Mouse (Mus musculus) C2C12 (cell line): Measurements from ENCODE around the gene Slc1a5.

ENCODE experiments used
- CEBPB ChIP-seq: IDR thresholded peaks from one replicate; pipeline ENCODE4 v1.6.1; 2011; ENCODE audit warnings: low read depth, mild to moderate bottlenecking, control low read depth, moderate library complexity
- CTCF ChIP-seq: IDR thresholded peaks from one replicate; pipeline ENCODE4 v1.5.1; 2011; ENCODE audit not compliant: control insufficient read depth, insufficient read depth, insufficient read length
- FOSL1 ChIP-seq: IDR thresholded peaks from one replicate; pipeline ENCODE4 v1.8.0; 2011; ENCODE audit warnings: mild to moderate bottlenecking, low read length; ENCODE audit not compliant: poor library complexity, insufficient read depth, severe bottlenecking
- MAX ChIP-seq: IDR thresholded peaks from one replicate; pipeline ENCODE4 v1.6.1; 2011; ENCODE audit warnings: mild to moderate bottlenecking, control low read depth
- MYOD1 ChIP-seq: IDR thresholded peaks from one replicate; pipeline ENCODE4 v1.6.1; 2011; ENCODE audit warnings: low read depth; ENCODE audit not compliant: control insufficient read depth, insufficient read length
- MYOG ChIP-seq: IDR thresholded peaks from one replicate; pipeline ENCODE4 v1.6.1; 2011; ENCODE audit not compliant: control insufficient read depth, insufficient read length; ENCODE audit errors: extremely low read depth
- USF1 ChIP-seq: IDR thresholded peaks from one replicate; pipeline ENCODE4 v1.6.1; 2011; ENCODE audit warnings: low read depth, mild to moderate bottlenecking, control low read depth, moderate library complexity

DNA sequence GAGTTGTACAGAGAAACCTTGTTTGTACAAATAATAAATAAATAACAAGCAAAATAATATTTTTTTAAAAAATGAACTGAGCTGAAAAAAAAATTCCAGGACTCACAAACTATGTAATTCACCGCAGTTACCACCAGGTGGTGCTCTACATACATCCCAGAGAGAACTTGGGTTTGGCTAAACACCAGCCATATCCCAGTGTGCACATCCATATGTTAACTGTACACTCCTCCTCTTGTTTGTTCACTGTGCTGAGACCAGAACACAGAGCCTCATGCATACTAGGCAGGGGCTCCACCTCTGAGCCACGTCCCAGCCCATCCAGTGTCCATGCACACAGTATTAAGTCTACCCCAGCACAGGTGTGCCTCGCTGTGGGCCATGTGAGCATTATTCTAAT lies 35.0 kb upstream of the Slc1a5 start:
- TF ChIP-seq USF1, result no peak
- peak; percentile 24 for TF ChIP-seq CTCF
- TF ChIP-seq MYOG, result no peak
- no peak for TF ChIP-seq MAX
- TF ChIP-seq FOSL1, result no peak
- no peak for TF ChIP-seq CEBPB
- no peak for TF ChIP-seq MYOD1
